Mouse (Mus musculus): ENCODE measurements around the gene Igsf11. TPM values are rescaled to one million over a fixed set of nuclear protein-coding genes. Genes with fewer than 3 reads are reported as not detected.
"Not testable (repeated sequence)": the region's sequence is repeated elsewhere in the genome, so short reads cannot be mapped to it uniquely, and the experiment has no call there.

Gene Igsf11
- polyA plus RNA-seq, 1 experiment from 2014 or later, result 1.8 TPM

- Histone ChIP-seq H3K9ac (replicated peaks) (no peak overlapping the region), H3K4me2 (replicated peaks) (no peak overlapping the region), H3K27me3 (no peaks in the 10 kb centered on the region), H3K9me3 (0 out of 2 replicates have a peak, but pooled peaks cover 2% of the 10 kb centered on the region), H3K27ac (replicated peaks) (no peak overlapping the region), H3K36me3 (no peaks in the 10 kb centered on the region), H3K4me1 (no peaks in the 10 kb centered on the region), H3K4me3 (no peak overlapping the region)
- WGBS, result 76% methylated on average over 8 of the region's 8 CpGs
- ATAC-seq (ENCODE audit: low FRiP score, low read depth), result no peak
These were observed 68.1 kb downstream of the Igsf11 start for GRCm38 (mm10) chr16:38960550-38960949.

GRCm38 (mm10) chr16:38961865-38962264 is 69.4 kb downstream of the Igsf11 start:
- Histone ChIP-seq H3K27me3 (no peaks in the 10 kb centered on the region), H3K9me3 (0 out of 2 replicates have a peak, but pooled peaks cover 1% of the 10 kb centered on the region), H3K4me1 (no peaks in the 10 kb centered on the region; the same call in 1 of the 2 replicates), H3K4me2 (replicated peaks) (no peak overlapping the region), H3K9ac (replicated peaks) (no peak overlapping the region), H3K4me3 (no peak overlapping the region), H3K27ac (replicated peaks) (no peak overlapping the region), H3K36me3 (no peaks in the 10 kb centered on the region)
- 93% methylated on average over 2 of the region's 2 CpGs for WGBS
- no peak for ATAC-seq (ENCODE audit: low FRiP score, low read depth)

GRCm38 (mm10) chr16:38962695-38963094 is 70.2 kb downstream of the Igsf11 start:
- Histone ChIP-seq H3K27me3 (no peaks in the 10 kb centered on the region), H3K4me3 (no peak overlapping the region), H3K4me1 (no peaks in the 10 kb centered on the region; the same call in 1 of the 2 replicates), H3K9ac (replicated peaks) (no peak overlapping the region), H3K36me3 (no peaks in the 10 kb centered on the region), H3K4me2 (replicated peaks) (no peak overlapping the region), H3K27ac (replicated peaks) (no peak overlapping the region), H3K9me3 (no peaks in the 10 kb centered on the region)
- no peak for ATAC-seq (ENCODE audit: low FRiP score, low read depth)
- 78% methylated on average over 9 of the region's 9 CpGs for WGBS

GRCm38 (mm10) chr16:38967026-38967425 is 74.6 kb downstream of the Igsf11 start:
- no peaks in the 10 kb centered on the region; the same call in 1 of the 2 replicates for H3K4me1 ChIP-seq
- ATAC-seq (ENCODE audit: low FRiP score, low read depth), result no peak
- no peak overlapping the region for H3K9ac ChIP-seq (replicated peaks)
- no peak overlapping the region for H3K4me2 ChIP-seq (replicated peaks)
- no peaks in the 10 kb centered on the region for H3K9me3 ChIP-seq
- no peak overlapping the region for H3K27ac ChIP-seq (replicated peaks)
- no peaks in the 10 kb centered on the region for H3K36me3 ChIP-seq
- no peaks in the 10 kb centered on the region for H3K27me3 ChIP-seq
- 75% methylated on average over 10 of the region's 10 CpGs for WGBS
- no peak overlapping the region for H3K4me3 ChIP-seq

GRCm38 (mm10) chr16:38976151-38976550 is 83.7 kb downstream of the Igsf11 start:
- Histone ChIP-seq H3K4me3 (no peak overlapping the region), H3K4me1 (peaks cover 18% of the 10 kb centered on the region; the same call in 1 of the 2 replicates), H3K27me3 (no peaks in the 10 kb centered on the region), H3K27ac (replicated peaks) (no peak overlapping the region), H3K9ac (replicated peaks) (no peak overlapping the region), H3K9me3 (no peaks in the 10 kb centered on the region), H3K4me2 (replicated peaks) (no peak overlapping the region), H3K36me3 (no peaks in the 10 kb centered on the region)
- 0 out of 2 replicates have a peak, but pooled peaks have one; percentile 12 for ATAC-seq (ENCODE audit: low FRiP score, low read depth)
- WGBS, result 77% methylated on average over 13 of the region's 13 CpGs

- Histone ChIP-seq H3K9ac (replicated peaks) (no peak overlapping the region), H3K9me3 (no peaks in the 10 kb centered on the region), H3K36me3 (no peaks in the 10 kb centered on the region), H3K4me3 (no peak overlapping the region), H3K4me1 (peaks cover 27% of the 10 kb centered on the region), H3K27ac (replicated peaks) (no peak overlapping the region), H3K27me3 (no peaks in the 10 kb centered on the region), H3K4me2 (replicated peaks) (no peak overlapping the region)
- no peak for ATAC-seq (ENCODE audit: low FRiP score, low read depth)
- 87% methylated on average over 2 of the region's 2 CpGs for WGBS
These were observed 86.1 kb downstream of the Igsf11 start for GRCm38 (mm10) chr16:38978546-38978945.

GRCm38 (mm10) chr16:38980546-38980945 is 88.1 kb downstream of the Igsf11 start:
- H3K9me3 ChIP-seq, result no peaks in the 10 kb centered on the region
- H3K27ac ChIP-seq (replicated peaks), result no peak overlapping the region
- 45% methylated on average over 5 of the region's 5 CpGs for WGBS

GRCm38 (mm10) chr16:38982051-38982450 is 89.6 kb downstream of the Igsf11 start:
- H3K9me3 ChIP-seq, result no peaks in the 10 kb centered on the region
- H3K4me3 ChIP-seq, result no peak overlapping the region
- no peak overlapping the region for H3K27ac ChIP-seq (replicated peaks)
- ATAC-seq (ENCODE audit: low FRiP score, low read depth), result no peak
- WGBS, result 4% methylated on average over 5 of the region's 5 CpGs
- no peak overlapping the region for H3K4me2 ChIP-seq (replicated peaks)
- H3K9ac ChIP-seq (replicated peaks), result no peak overlapping the region
- H3K4me1 ChIP-seq, result peaks cover 22% of the 10 kb centered on the region
- no peaks in the 10 kb centered on the region for H3K27me3 ChIP-seq
- H3K36me3 ChIP-seq, result no peaks in the 10 kb centered on the region

More at GRCm38 (mm10) chr16:38980546-38980945, 88.1 kb downstream of the Igsf11 start:
- Histone ChIP-seq H3K4me1 (peaks cover 27% of the 10 kb centered on the region), H3K4me2 (replicated peaks) (no peak overlapping the region), H3K27me3 (no peaks in the 10 kb centered on the region), H3K4me3 (no peak overlapping the region), H3K9ac (replicated peaks) (no peak overlapping the region), H3K36me3 (no peaks in the 10 kb centered on the region)
- ATAC-seq (ENCODE audit: low FRiP score, low read depth), result no peak

GRCm38 (mm10) chr16:38982508-38983236 is 90.2 kb downstream of the Igsf11 start:
- H3K4me3 ChIP-seq, result no peak overlapping the region
- H3K4me2 ChIP-seq (replicated peaks), result no peak overlapping the region
- no peaks in the 10 kb centered on the region for H3K27me3 ChIP-seq
- H3K4me1 ChIP-seq, result peaks cover 22% of the 10 kb centered on the region
- no peak overlapping the region for H3K9ac ChIP-seq (replicated peaks)
- no peak overlapping the region for H3K27ac ChIP-seq (replicated peaks)
- WGBS, result 21% methylated on average over 12 of the region's 12 CpGs
- peak; percentile 44; the same call in 1 of the 2 replicates for ATAC-seq (ENCODE audit: low FRiP score, low read depth)
- no peaks in the 10 kb centered on the region for H3K9me3 ChIP-seq
- H3K36me3 ChIP-seq, result no peaks in the 10 kb centered on the region

GRCm38 (mm10) chr16:38983850-38984249 is 91.4 kb downstream of the Igsf11 start:
- H3K4me1 ChIP-seq, result peaks cover 22% of the 10 kb centered on the region
- not testable (repeated sequence) for H3K36me3 ChIP-seq; H3K27ac ChIP-seq (replicated peaks); H3K27me3 ChIP-seq; H3K9me3 ChIP-seq; H3K4me2 ChIP-seq (replicated peaks); H3K4me3 ChIP-seq; ATAC-seq (ENCODE audit: low FRiP score, low read depth); H3K9ac ChIP-seq (replicated peaks)
- WGBS, result 64% methylated on average over 3 of the region's 3 CpGs

GRCm38 (mm10) chr16:38985411-38985810 is 92.9 kb downstream of the Igsf11 start:
- no peak overlapping the region for H3K4me2 ChIP-seq (replicated peaks)
- 50% methylated on average over 3 of the region's 3 CpGs for whole genome bisulfite sequencing
- H3K4me1 ChIP-seq, result peaks cover 22% of the 10 kb centered on the region
- no peak overlapping the region for H3K9ac ChIP-seq (replicated peaks)
- no peaks in the 10 kb centered on the region for H3K9me3 ChIP-seq
- H3K27ac ChIP-seq (replicated peaks), result 0 out of 2 replicates have a peak overlapping the region, but pooled peaks have one; percentile 8
- no peak for ATAC-seq (ENCODE audit: low FRiP score, low read depth)
- H3K27me3 ChIP-seq, result no peaks in the 10 kb centered on the region
- no peaks in the 10 kb centered on the region for H3K36me3 ChIP-seq
- no peak overlapping the region for H3K4me3 ChIP-seq

GRCm38 (mm10) chr16:38986410-38986809 is 93.9 kb downstream of the Igsf11 start:
- no peaks in the 10 kb centered on the region for H3K36me3 ChIP-seq
- H3K9ac ChIP-seq (replicated peaks), result no peak overlapping the region
- WGBS, result 71% methylated on average over 2 of the region's 2 CpGs
- H3K4me3 ChIP-seq, result no peak overlapping the region
- H3K27ac ChIP-seq (replicated peaks), result no peak overlapping the region
- peaks cover 18% of the 10 kb centered on the region for H3K4me1 ChIP-seq
- no peak for ATAC-seq (ENCODE audit: low FRiP score, low read depth)
- H3K9me3 ChIP-seq, result no peaks in the 10 kb centered on the region
- H3K27me3 ChIP-seq, result no peaks in the 10 kb centered on the region
- H3K4me2 ChIP-seq (replicated peaks), result no peak overlapping the region
